Mouse (Mus musculus) kidney, adult 2 months (tissue): Measurements from ENCODE around the gene Xpo6. TPM values are rescaled to one million over a fixed set of nuclear protein-coding genes. Genes with fewer than 3 reads are reported as not detected.
A peak's percentile ranks its signal among the peaks of the same experiment; 100 is the strongest.

Experiments used
- DNase-seq: peaks from one replicate; pipeline ENCODE4 v3.0.0; 2021
- H3K27ac ChIP-seq: fragments of 200-500 bp; 2 replicates; pipeline ENCODE4 v1.5.1; 2012; ENCODE audit warnings: low read depth, low read length, control low read depth, inconsistent platforms; ENCODE audit not compliant: insufficient read depth
- H3K27me3 ChIP-seq: fragments of 200-500 bp; replicated peaks from 2 replicates; pipeline ENCODE4 v1.6.1; 2012; ENCODE audit warnings: mild to moderate bottlenecking, moderate library complexity, low read length, inconsistent platforms; ENCODE audit not compliant: control insufficient read depth, insufficient read depth
- H3K36me3 ChIP-seq: fragments of 200-500 bp; 2 replicates; pipeline ENCODE4 v1.6.1; 2012; ENCODE audit warnings: mild to moderate bottlenecking, moderate library complexity, low read length, inconsistent platforms; ENCODE audit not compliant: control insufficient read depth, insufficient read depth
- H3K4me1 ChIP-seq: fragments of 200-500 bp; 2 replicates; pipeline ENCODE4 v1.6.1; 2011; ENCODE audit warnings: low read length; ENCODE audit not compliant: control insufficient read depth, insufficient read depth
- H3K4me3 ChIP-seq: fragments of 200-500 bp; 2 replicates; pipeline ENCODE4 v1.5.1; 2011; ENCODE audit warnings: mild to moderate bottlenecking, low read depth, low read length, control low read depth; ENCODE audit not compliant: insufficient read depth
- CTCF ChIP-seq: fragments of 200-500 bp; conservative IDR thresholded peaks from 2 replicates; pipeline ENCODE4 v1.5.1; 2011; ENCODE audit warnings: low read depth, mild to moderate bottlenecking, control low read depth, low read length, moderate library complexity, mixed read lengths; ENCODE audit not compliant: insufficient read depth, insufficient read length
- POLR2A ChIP-seq: fragments of 200-500 bp; IDR thresholded peaks from one replicate; pipeline ENCODE4 v1.6.1; 2011; ENCODE audit warnings: low read depth, low read length, control low read depth
- WGBS: fragments of 180-500 bp; shearing (Covaris S2); methylation state at CpG from one replicate; pipeline ENCODE4 v1.1.7; 2018; 5-methylcytosine and 5-hydroxymethylcytosine counted together
- polyA plus RNA-seq: library from polyadenylated mRNA; depleted of rRNA; stranded (reverse); fragments of >200 nt; gene quantifications from 2 replicates; pipeline ENCODE4 v1.2.3, GENCODE M21; 2012

The Xpo6 gene
- polyA plus RNA-seq, 1 experiment, result 122 TPM

DNA sequence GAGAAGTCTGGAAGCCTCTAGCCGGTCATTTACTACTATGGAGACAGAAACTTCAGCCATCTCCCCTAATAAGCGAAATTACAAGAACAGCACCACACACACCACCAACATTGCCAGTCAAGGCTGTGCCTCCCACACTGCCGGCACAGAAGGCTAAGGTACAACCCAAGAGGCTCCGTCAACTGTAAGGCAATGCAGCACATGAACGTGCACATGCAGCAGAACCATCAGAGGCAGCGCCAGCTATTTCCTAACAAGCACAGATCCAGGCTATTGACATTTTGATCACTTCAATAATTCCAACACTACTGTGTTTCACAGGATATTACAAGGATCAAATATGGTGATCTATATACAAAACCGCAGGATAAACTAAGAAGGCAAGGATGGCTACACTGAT, 24.8 kb downstream of the Xpo6 start:
- 0 out of 2 replicates have a peak, but pooled peaks cover 8% of the 10 kb centered on the region for H3K4me1 ChIP-seq
- H3K27ac ChIP-seq, result no peak overlapping the region
- H3K4me3 ChIP-seq, result no peak overlapping the region
- WGBS, result 77% methylated on average over 7 of the region's 7 CpGs
- TF ChIP-seq POLR2A (no peak), CTCF (no peak)
- no peaks in the 10 kb centered on the region for H3K36me3 ChIP-seq
- no peaks in the 10 kb centered on the region for H3K27me3 ChIP-seq
- no peak for DNase-seq

DNA sequence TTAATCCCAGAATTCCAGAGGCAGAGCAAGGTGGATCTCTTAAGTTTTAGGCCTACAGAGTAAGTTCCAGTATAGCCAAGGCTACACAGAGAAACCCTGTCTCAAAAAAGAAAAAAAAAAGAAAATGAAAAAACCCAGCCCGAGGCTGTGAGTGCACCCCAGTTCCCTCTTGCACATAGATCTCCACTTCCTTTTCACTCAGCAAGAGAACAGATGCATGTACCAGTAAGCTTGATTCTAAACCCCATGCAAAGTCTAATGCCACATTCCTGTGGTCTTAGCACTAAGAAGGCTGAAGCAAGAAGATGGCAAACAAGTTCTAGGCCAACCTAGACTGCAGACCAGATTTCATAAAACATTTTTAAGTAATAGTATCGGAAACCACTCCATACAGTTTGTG, 25.4 kb downstream of the Xpo6 start:
- TF ChIP-seq POLR2A (no peak), CTCF (no peak)
- no peaks in the 10 kb centered on the region for H3K36me3 ChIP-seq
- no peak overlapping the region for H3K4me3 ChIP-seq
- DNase-seq, result no peak
- 78% methylated on average over 2 of the region's 2 CpGs for WGBS
- H3K27me3 ChIP-seq, result no peaks in the 10 kb centered on the region
- H3K4me1 ChIP-seq, result 0 out of 2 replicates have a peak, but pooled peaks cover 5% of the 10 kb centered on the region
- no peak overlapping the region for H3K27ac ChIP-seq

DNA sequence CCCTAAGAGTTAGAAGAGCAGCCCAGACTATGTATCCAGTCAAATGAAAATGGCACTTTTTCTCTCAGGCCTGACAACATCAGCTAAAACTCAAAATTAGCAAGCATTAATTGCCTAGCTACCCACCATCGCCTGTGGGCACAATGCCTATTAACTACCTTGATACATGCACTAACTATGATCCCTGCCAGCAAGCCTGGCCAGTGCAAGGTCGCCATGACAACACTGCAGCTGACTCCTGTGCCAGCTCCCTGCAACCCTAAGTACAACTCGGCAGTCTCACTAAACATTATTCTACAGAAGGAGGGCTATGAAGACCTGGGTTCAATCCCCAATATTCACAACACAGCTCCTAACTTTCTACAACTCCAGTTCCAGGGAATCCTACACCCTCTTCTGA, 28.3 kb downstream of the Xpo6 start:
- Histone ChIP-seq H3K27ac (no peak overlapping the region), H3K4me3 (no peak overlapping the region), H3K36me3 (no peaks in the 10 kb centered on the region), H3K4me1 (peaks cover 7% of the 10 kb centered on the region), H3K27me3 (no peaks in the 10 kb centered on the region)
- DNase-seq, result peak; percentile 68
- TF ChIP-seq CTCF (no peak), POLR2A (no peak)
- WGBS, result 56% methylated on average over 3 of the region's 3 CpGs

DNA sequence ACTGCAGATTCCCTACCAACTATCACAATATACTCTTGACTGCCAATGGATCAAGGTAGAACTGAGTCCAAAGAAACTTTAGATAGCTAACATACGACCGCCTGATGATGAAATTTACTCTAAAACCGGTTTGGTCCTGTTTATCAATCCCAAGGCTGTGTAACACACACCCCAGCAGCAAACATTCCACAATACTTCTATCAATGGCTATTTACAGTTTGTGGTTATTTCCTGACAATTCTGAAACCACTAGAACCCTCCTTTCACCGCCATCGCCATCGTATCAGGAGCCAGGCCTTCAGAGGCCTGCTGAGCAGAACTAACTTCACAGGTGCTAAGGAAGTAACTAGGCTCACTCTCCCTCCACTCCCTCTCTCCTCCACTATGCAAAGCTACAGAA, 31.7 kb downstream of the Xpo6 start:
- WGBS, result 90% methylated on average over 6 of the region's 6 CpGs
- DNase-seq, result no peak
- Histone ChIP-seq H3K27me3 (no peaks in the 10 kb centered on the region), H3K36me3 (no peaks in the 10 kb centered on the region; the same call in 1 of the 2 replicates), H3K27ac (no peak overlapping the region), H3K4me3 (no peak overlapping the region), H3K4me1 (peaks cover 8% of the 10 kb centered on the region)
- TF ChIP-seq POLR2A, result no peak
- no peak for TF ChIP-seq CTCF

DNA sequence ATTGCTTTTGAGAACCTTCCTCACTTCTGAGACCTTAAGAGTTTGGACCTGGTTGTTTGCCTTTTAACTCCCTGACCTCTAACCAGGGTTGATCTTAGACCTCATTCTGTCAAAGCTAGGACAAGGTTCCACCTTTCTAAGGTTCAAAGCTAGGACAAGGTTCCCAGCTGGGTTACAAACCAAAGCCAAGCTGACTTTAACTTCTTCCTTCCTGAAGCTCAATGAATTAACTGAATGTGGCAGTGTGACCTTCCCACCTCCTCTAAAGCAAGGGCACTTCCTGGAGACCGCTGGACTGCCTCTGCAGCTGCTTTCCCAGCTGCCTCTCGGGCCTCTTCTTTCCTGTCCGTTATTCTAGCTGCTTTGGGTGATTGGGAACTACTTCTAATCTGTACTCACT, 32.9 kb downstream of the Xpo6 start:
- Histone ChIP-seq H3K4me3 (no peak overlapping the region), H3K4me1 (peaks cover 8% of the 10 kb centered on the region), H3K27me3 (no peaks in the 10 kb centered on the region), H3K36me3 (no peaks in the 10 kb centered on the region; the same call in 1 of the 2 replicates), H3K27ac (no peak overlapping the region)
- peak; percentile 68 for DNase-seq
- TF ChIP-seq POLR2A, result no peak
- no peak for TF ChIP-seq CTCF
- WGBS, result 11% methylated on average over 3 of the region's 3 CpGs

DNA sequence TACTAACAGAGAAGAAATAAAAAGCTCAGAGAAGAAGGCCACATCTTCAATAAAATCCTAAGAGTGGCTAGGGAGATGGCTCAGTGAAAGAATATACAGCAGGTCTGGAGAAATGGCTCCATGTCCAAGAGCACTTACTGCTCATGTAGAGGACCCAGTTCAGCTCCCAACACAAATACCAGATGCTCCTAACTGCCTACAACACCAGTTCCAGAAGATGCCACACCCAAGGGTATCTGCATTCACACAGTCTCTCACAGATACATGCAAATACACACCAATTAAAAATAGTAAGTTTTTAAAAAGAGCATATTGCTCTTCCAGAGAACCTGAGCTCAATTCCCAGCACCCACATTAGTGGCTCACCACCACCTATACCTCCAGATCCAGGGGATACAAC, 33.7 kb downstream of the Xpo6 start:
- peaks cover 8% of the 10 kb centered on the region for H3K4me1 ChIP-seq
- H3K27me3 ChIP-seq, result no peaks in the 10 kb centered on the region
- DNase-seq, result no peak
- H3K36me3 ChIP-seq, result no peaks in the 10 kb centered on the region; the same call in 1 of the 2 replicates
- H3K27ac ChIP-seq, result no peak overlapping the region
- H3K4me3 ChIP-seq, result no peak overlapping the region
- no peak for TF ChIP-seq POLR2A
- TF ChIP-seq CTCF, result no peak

DNA sequence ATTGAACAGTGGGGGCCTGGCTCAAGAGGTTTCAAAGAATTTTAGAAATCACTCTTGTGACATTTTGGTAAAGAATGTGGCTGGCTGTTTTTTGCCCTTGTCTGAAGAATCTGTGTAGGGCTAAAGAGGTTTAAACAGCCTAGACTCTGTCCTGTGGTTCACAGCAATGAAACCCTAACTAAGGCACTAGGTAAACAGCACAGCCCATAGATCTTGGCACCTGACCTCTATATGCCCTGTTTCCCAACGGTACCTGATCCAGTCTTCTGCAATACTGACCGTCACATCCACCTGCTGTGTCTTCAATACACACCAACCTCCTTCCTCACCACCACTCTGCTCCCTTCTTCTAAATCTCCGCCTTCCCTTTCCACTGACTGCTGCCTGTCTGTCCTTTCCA, 42.1 kb downstream of the Xpo6 start:
- Histone ChIP-seq H3K27ac (no peak overlapping the region), H3K36me3 (no peaks in the 10 kb centered on the region; the same call in 1 of the 2 replicates), H3K27me3 (no peaks in the 10 kb centered on the region), H3K4me3 (no peak overlapping the region), H3K4me1 (no peaks in the 10 kb centered on the region)
- TF ChIP-seq POLR2A, result no peak
- TF ChIP-seq CTCF, result no peak
- no peak for DNase-seq
- WGBS, result 82% methylated on average over 3 of the region's 3 CpGs
